Mouse (Mus musculus): ENCODE data around the gene Atp8b5. TPM values are rescaled to one million over a fixed set of nuclear protein-coding genes. Genes with fewer than 3 reads are reported as not detected.

Atp8b5 gene
- not detected for polyA plus RNA-seq (2017; shearing (Covaris generic))

DNA sequence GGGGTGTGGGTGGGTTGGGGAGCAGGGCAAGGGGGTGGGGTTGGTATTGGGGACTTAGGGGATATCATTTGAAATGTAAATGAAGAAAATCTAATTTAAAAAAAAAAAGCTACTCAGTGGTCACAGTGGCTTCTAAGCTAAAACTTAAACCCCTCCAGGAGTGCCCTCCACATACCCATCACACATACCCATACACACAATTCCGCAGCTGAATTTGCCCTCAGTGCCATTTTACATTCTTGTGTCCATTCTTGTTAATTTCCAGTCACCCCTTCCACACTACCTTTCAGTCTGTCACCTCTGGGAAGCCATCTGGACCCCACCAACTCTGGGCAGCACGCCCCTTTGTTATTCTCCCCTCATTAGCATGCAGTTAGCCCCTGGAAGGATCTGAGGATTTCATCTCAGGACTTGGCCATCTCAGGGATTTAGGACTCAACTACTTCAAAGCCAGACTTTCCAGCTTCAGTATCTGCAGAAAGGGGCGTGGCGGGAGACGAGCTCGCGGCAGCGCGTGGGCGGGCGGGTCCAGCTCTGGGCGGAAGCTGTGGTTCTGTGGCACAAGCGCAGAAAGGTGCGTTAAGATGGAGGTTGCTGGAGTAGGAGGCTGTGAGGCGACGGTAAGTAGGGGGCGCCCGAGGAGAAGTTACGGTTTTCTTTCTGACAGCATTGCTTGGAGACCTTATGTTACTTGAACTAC lies at the start of gene Atp8b5:
Atp8b5 (plus strand) TSS at position 537 of the 700 bp plus-strand sequence.

DNA sequence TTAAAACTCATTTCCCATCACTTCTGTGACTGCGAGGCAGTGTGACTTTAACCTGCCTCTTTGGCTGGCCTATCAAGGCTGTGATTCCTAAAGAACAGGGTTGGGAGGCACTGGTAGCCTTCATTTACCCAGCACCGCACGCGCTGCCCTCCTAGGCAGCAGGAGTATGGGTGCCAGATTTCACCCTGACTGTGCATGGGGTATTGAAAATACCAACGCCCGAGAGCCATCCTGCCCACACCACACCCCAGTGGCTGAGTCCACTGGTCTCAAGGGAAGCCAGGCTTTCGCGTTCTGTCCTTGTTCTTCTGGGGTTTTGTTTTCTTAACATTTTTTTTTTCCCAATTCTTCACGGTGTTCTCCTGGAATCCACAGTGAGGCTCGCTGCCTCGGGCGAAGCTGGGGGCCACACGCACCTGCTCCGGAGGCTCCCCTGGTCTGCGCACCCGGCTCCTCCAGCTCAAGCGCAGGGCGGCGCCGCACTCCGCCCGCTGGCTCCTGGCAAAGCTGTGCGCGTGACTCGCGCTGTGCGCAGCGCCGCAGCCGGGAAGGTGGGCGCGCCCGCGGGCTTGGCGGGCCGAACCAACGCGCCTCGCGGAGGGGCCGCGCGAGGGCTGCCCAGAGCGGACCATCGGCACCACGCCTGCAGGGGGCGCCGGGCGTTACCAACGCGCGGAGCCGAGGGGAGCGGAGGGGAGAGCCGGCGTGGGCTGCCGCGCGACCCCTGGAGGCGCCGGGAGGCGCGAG lies 114.6 kb downstream of the Atp8b5 start, which contains the start of gene Rusc2:
Rusc2 (plus strand) TSS at position 572 of the 747 bp plus-strand sequence.

Other genes with a start within 250 kb of the Atp8b5 start
- 53.9 TPM for gene Pigo, start 241.3 kb upstream of the Atp8b5 start, polyA plus RNA-seq (2017; shearing (Covaris generic))
- gene Stoml2, start 235.4 kb upstream of the Atp8b5 start, polyA plus RNA-seq (2017; shearing (Covaris generic)): 70.0 TPM
- 2.4 TPM for gene Fam214b, start 220.9 kb upstream of the Atp8b5 start, polyA plus RNA-seq (2017; shearing (Covaris generic))
- gene Unc13b, start 208.2 kb upstream of the Atp8b5 start, polyA plus RNA-seq (2017; shearing (Covaris generic)): 0.42 TPM
- gene Rusc2, start 114.8 kb downstream of the Atp8b5 start, polyA plus RNA-seq (2017; shearing (Covaris generic)): not detected
- gene Fam166b, start 162.0 kb downstream of the Atp8b5 start, polyA plus RNA-seq (2017; shearing (Covaris generic)): not detected
- 44.9 TPM for gene Tesk1, start 174.8 kb downstream of the Atp8b5 start, polyA plus RNA-seq (2017; shearing (Covaris generic))
- 59.9 TPM for gene Cd72, start 187.5 kb downstream of the Atp8b5 start, polyA plus RNA-seq (2017; shearing (Covaris generic))
- 102 TPM for gene Sit1, start 216.6 kb downstream of the Atp8b5 start, polyA plus RNA-seq (2017; shearing (Covaris generic))
- 52.6 TPM for gene Ccdc107, start 225.7 kb downstream of the Atp8b5 start, polyA plus RNA-seq (2017; shearing (Covaris generic))
- gene Arhgef39, start 232.5 kb downstream of the Atp8b5 start, polyA plus RNA-seq (2017; shearing (Covaris generic)): 6.2 TPM
- gene Car9, start 239.8 kb downstream of the Atp8b5 start, polyA plus RNA-seq (2017; shearing (Covaris generic)): 0.42 TPM